Mouse (Mus musculus): ENCODE data around the gene Fpgt.
A peak's percentile ranks its signal among the peaks of the same experiment; 100 is the strongest.

The Fpgt gene

GRCm38 (mm10) chr3:155093116-155093956, at the start of gene Fpgt, which contains the start of gene Lrriq3:
Fpgt (minus strand) TSS chr3:155093403.
Lrriq3 (plus strand) TSS chr3:155093434.
- DNase-seq, result peak; percentile 94

DNA sequence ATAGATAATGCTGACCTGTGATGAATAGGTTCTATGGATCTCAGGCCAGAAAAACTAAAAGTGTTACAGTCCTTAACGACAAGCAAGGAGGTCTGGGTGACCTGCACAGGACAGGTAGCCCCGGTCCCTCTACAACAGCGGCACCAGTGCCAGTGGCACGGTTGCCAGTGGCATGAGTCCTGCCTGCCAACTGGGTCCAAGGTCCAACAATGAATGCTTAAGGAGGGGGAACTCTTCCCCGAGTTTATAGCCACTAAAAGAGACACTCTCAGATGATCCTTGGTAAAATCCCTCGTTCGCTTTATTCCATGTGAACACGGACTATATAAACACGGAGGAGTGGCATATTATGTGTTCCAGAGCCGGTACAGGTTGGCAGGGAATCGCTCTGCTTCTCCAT, 47.8 kb upstream of the Fpgt start:
- no peak for DNase-seq

- DNase-seq, result no peak
Observed at GRCm38 (mm10) chr3:155137737-155138136, 44.5 kb upstream of the Fpgt start.

DNA sequence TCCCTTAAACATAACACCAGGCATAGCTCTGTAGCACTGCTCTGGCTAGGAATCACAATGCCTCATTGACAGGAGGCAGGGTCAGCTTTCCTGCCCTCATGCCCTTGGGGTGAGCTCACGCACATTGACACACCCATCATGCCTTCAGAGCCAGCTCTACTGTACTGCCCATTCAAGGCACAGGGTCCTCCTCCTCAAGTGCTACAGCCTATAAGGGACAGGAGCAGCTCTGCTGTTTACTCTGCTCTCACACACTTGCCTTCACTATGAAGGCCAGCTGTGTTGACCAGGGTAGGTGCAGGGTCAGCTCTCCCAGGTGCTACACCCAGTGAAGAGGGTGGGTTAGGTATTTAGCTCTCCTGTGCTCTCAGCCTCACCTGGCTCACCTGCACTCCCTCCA, 12.8 kb upstream of the Fpgt start:
- DNase-seq, result no peak

DNA sequence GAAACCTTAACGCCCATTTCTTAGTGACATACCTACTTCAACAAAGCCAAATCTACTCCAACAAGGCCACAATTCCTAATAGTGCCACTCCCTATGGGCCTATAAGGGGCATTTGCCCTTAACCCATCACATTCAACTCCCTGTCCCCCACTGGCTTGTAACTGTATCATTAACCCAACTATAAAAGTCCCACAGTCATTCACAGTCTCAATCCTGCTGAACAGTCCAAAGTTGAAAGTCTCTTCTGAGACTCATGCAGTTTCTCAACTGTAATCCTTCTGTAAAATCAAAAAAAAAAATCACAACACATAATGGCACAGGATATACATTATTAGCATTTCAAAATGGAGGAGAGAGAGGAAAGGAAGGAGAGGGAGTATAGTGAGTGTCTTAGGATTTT, 6.1 kb upstream of the Fpgt start:
- DNase-seq, result no peak

- DNase-seq, result no peak
Observed at GRCm38 (mm10) chr3:155092081-155092480, 1.1 kb downstream of the Fpgt start.

- DNase-seq, result no peak
Observed at GRCm38 (mm10) chr3:155077908-155078307, 15.3 kb downstream of the Fpgt start.

- no peak for DNase-seq
Observed at GRCm38 (mm10) chr3:155059449-155059822, 33.8 kb downstream of the Fpgt start.

GRCm38 (mm10) chr3:155058800-155059448, 34.3 kb downstream of the Fpgt start:
- DNase-seq, result no peak

DNA sequence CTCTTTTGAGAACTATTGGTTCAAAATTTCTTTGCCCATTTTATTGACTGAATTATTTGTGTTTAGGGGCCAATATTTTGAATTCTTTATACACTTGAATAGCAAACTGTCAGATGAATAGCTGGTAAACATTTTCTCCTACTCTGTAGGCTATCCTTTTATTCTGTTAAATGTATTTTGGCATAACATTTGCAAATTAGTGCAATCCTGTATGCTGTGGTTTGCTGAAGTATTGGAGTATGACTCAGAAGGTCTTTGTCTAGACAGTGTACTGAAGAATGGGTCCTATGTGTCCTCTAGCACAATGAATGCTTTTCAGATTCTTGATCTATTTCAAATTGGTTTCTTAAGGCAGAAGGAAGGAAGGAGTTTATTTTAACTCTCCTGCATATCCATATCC, 35.6 kb downstream of the Fpgt start:
- no peak for DNase-seq

- no peak for DNase-seq
Observed at GRCm38 (mm10) chr3:155056606-155057005, 36.6 kb downstream of the Fpgt start.

- no peak for DNase-seq
Observed at GRCm38 (mm10) chr3:155055231-155055916, 37.8 kb downstream of the Fpgt start, which contains the start of gene Tnni3k. Tnni3k (minus strand) TSS chr3:155055407.

DNA sequence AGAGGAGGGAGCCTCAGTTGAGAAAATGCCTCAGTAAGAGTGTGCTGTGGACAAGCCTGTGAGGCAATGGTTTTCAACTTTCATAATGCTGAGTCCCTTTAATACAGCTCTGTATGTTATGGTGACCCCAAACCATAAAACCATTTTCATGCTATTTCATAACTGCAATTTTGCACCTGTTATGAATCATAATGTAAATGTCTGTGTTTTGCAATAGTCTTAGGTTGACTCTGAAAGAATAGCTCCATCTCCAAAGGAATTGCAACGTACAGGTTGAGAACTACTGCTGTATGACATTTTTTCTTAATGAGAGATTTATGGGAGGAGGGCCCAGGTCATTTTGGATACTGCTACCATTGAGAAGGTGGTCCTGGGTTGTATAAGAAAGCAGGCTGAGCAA, 40.0 kb downstream of the Fpgt start:
- no peak for DNase-seq

GRCm38 (mm10) chr3:155052021-155052420, 41.2 kb downstream of the Fpgt start:
- DNase-seq, result no peak

DNA sequence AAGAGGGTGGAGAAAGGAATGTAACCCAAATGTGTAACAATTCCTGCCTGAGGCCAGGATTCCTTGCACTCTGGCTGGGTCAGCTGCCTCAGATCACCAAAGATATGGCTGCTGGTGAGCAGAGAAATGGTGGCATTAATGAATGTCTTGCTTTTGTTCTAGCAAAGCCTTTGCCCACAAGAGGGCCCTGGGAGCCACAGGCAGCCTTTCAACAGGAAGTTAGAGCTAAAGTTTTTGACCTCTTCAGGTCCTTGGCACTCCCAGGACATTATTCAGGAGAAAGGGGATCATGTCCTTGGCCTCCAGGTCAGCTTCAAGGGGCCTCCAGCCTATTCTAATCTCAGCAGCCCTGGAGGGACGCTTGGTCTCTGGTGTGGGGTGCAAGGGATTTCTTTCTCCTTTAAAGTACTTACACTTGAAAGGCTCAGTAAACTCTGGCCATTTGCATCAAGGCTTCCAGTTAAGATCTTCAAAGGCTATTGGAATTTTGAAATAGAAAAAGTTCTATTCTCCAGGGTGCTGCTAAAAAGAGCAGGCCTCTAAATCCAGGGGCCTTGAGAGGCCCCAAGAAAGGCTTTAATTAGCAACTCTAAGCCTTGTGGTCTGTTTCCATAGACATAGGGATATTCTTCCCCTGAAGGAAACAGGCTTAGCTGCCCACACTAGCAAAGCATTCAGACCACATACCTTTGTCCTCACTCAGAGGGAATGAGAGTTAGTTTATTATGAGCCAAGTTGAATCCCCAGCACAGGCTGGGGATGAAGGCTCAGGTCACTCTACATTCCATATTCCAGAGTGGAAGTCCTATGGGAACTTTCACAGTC, 54.0 kb downstream of the Fpgt start:
- DNase-seq, result no peak
